10 mouse cellular contexts compared by ENCODE assay signal in the genomic region with DNA sequence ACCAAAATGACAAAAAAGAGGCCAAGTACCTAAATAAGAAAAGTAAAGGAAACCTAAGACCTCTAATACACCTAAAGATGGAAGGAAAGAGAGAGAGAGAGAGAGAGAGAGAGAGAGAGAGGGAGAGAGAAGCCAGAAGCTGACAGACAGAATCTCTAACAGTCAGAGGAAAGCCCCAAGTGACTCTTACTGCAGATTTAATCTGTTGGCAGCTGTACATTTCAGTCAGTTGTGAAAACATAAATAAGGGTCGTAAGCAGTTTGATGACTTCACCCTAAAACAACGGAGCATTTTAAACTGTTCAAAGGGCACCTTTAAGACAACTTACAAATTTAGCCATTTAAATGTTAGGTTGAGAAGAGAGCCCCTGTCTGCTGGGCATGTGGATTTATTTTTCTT. TPM values are rescaled to one million over a fixed set of nuclear protein-coding genes. Genes with fewer than 3 reads are reported as not detected.
DNase-seq lines count a peak whose midpoint lies in the region; ATAC-seq and TF ChIP-seq lines count a peak whose summit lies in the region.
"Had no signal": no experiment of that assay in that cellular context is flagged by ENCODE, and none has a peak within 500 bp of the region (broad histone marks: within the 10 kb centered on the region; RNA-seq: fewer than 3 reads in every experiment).

No protein-coding gene starts in this region.

- no peak overlapping the region for H3K4me3 ChIP-seq in lung, embryonic 16.5 days (ENCODE audit: low read length)
- no peak overlapping the region for H3K4me3 ChIP-seq in forebrain, embryonic 11.5 days (ENCODE audit: low read depth, low read length)
- no peak overlapping the region for H3K4me3 ChIP-seq in limb, embryonic 12.5 days (replicated peaks)
- H3K4me3 ChIP-seq in stomach, embryonic 15.5 days (replicated peaks): no peak overlapping the region
- H3K4me3 ChIP-seq in cerebellum, adult 2 months (replicated peaks; ENCODE audit: insufficient read depth, low read depth, low read length): no peak overlapping the region

- H3K4me2 ChIP-seq in lung, embryonic 16.5 days (ENCODE audit: low read depth, low read length): 0 out of 2 replicates have a peak overlapping the region, but pooled peaks have one; percentile 24
- H3K4me2 ChIP-seq in forebrain, embryonic 11.5 days (ENCODE audit: low read depth, low read length, severe bottlenecking): no peak overlapping the region
- no peak overlapping the region for H3K4me2 ChIP-seq in limb, embryonic 12.5 days
- H3K4me2 ChIP-seq in stomach, embryonic 15.5 days: no peak overlapping the region

- H3K27ac ChIP-seq in lung, embryonic 16.5 days (ENCODE audit: low read length): peak overlapping the region; percentile 95
- H3K27ac ChIP-seq in forebrain, embryonic 11.5 days (ENCODE audit: low read depth, low read length): peak overlapping the region; percentile 65
- H3K27ac ChIP-seq in limb, embryonic 12.5 days: peak overlapping the region; percentile 87
- peak overlapping the region; percentile 95 for H3K27ac ChIP-seq in stomach, embryonic 15.5 days
- H3K27ac ChIP-seq in cerebellum, adult 2 months (ENCODE audit: insufficient read depth, low read length): no peak overlapping the region

- TF ChIP-seq CTCF in cerebellum, adult 2 months (IDR thresholded peaks at IDR 0.05; ENCODE audit: borderline replicate concordance, insufficient read depth, low read depth, low read length): no peak

- no peaks in the 10 kb centered on the region for H3K27me3 ChIP-seq in lung, embryonic 16.5 days (ENCODE audit: control insufficient read depth, insufficient read depth, low read depth, low read length)
- no peaks in the 10 kb centered on the region for H3K27me3 ChIP-seq in forebrain, embryonic 11.5 days (ENCODE audit: control insufficient read depth, insufficient read depth, low read length)
- no peaks in the 10 kb centered on the region for H3K27me3 ChIP-seq in limb, embryonic 12.5 days
- no peaks in the 10 kb centered on the region for H3K27me3 ChIP-seq in stomach, embryonic 15.5 days (replicated peaks)
- no peaks in the 10 kb centered on the region for H3K27me3 ChIP-seq in cerebellum, adult 2 months (ENCODE audit: control insufficient read depth, insufficient read depth, low read length)

- no peak for ATAC-seq in lung, embryonic 16.5 days (ENCODE audit: low read depth)
- no peak for ATAC-seq in forebrain, embryonic 11.5 days (replicated peaks; ENCODE audit: low FRiP score)
- no peak for ATAC-seq in limb, embryonic 12.5 days (ENCODE audit: insufficient number of reproducible peaks, insufficient read depth, low FRiP score, low TSS enrichment, low read depth)
- ATAC-seq in stomach, embryonic 15.5 days (ENCODE audit: insufficient read depth, low FRiP score, low read depth): no peak
- ATAC-seq: activated CD4-positive, CD25-positive, alpha-beta regulatory T cell, adult 4 months had no signal

- H3K4me1 ChIP-seq in lung, embryonic 16.5 days (replicated peaks; ENCODE audit: control insufficient read depth, insufficient read depth, low read length): peaks cover 81% of the 10 kb centered on the region
- H3K4me1 ChIP-seq in forebrain, embryonic 11.5 days (replicated peaks; ENCODE audit: control insufficient read depth, insufficient read depth, low read length): peaks cover 13% of the 10 kb centered on the region; the same call in 1 of the 2 replicates
- peaks cover 60% of the 10 kb centered on the region for H3K4me1 ChIP-seq in limb, embryonic 12.5 days (replicated peaks)
- peaks cover 43% of the 10 kb centered on the region for H3K4me1 ChIP-seq in stomach, embryonic 15.5 days
- peaks cover 6% of the 10 kb centered on the region; the same call in 1 of the 2 replicates for H3K4me1 ChIP-seq in cerebellum, adult 2 months (ENCODE audit: control insufficient read depth, insufficient read depth, low read length)

- 36% methylated on average over 2 of the region's 2 CpGs for WGBS in lung, embryonic 16.5 days
- WGBS in forebrain, embryonic 11.5 days: 87% methylated on average over 2 of the region's 2 CpGs
- 37% methylated on average over 2 of the region's 2 CpGs for WGBS in limb, embryonic 12.5 days
- 39% methylated on average over 2 of the region's 2 CpGs for WGBS in stomach, embryonic 15.5 days
- WGBS in cerebellum, adult 2 months: 70% methylated on average over 2 of the region's 2 CpGs

- no peaks in the 10 kb centered on the region for H3K36me3 ChIP-seq in lung, embryonic 16.5 days (ENCODE audit: control insufficient read depth, insufficient read depth, low read length)
- H3K36me3 ChIP-seq in forebrain, embryonic 11.5 days (ENCODE audit: control insufficient read depth, insufficient read depth, low read length): no peaks in the 10 kb centered on the region
- H3K36me3 ChIP-seq in limb, embryonic 12.5 days: peaks cover 13% of the 10 kb centered on the region
- H3K36me3 ChIP-seq in stomach, embryonic 15.5 days: no peaks in the 10 kb centered on the region

- no peak for DNase-seq in lung, postnatal 36 days
- DNase-seq in forebrain, embryonic 11.5 days (ENCODE audit: low spot score): no peak
- no peak for DNase-seq in right cerebral cortex, postnatal 36 days (ENCODE audit: low spot score in 2 of 2)
- DNase-seq in frontal cortex, adult 2 months (ENCODE audit: extremely low spot score in 1 of 2, low spot score in 1 of 2): no peak
- no peak for DNase-seq in cerebellum, adult 2 months
- DNase-seq: thymus, postnatal 25 days had no signal

- no peak for TF ChIP-seq POLR2A in cerebellum, adult 2 months (IDR thresholded peaks at IDR 0.05; ENCODE audit: borderline replicate concordance, insufficient read depth, low read length)

- no peak overlapping the region for H3K9ac ChIP-seq in lung, embryonic 16.5 days (ENCODE audit: low read length)
- no peak overlapping the region for H3K9ac ChIP-seq in forebrain, embryonic 11.5 days (ENCODE audit: low read length)
- no peak overlapping the region for H3K9ac ChIP-seq in limb, embryonic 12.5 days (replicated peaks)
- no peak overlapping the region for H3K9ac ChIP-seq in stomach, embryonic 15.5 days

- H3K9me3 ChIP-seq in lung, embryonic 16.5 days (ENCODE audit: control insufficient read depth, low read length): no peaks in the 10 kb centered on the region
- no peaks in the 10 kb centered on the region for H3K9me3 ChIP-seq in forebrain, embryonic 11.5 days (ENCODE audit: control insufficient read depth, low read length)
- no peaks in the 10 kb centered on the region for H3K9me3 ChIP-seq in limb, embryonic 12.5 days
- H3K9me3 ChIP-seq in stomach, embryonic 15.5 days: no peaks in the 10 kb centered on the region

RNA-seq across cellular contexts. Expression of gene Gna12, which starts 39.8 kb away (rescaled TPM):
- polyA plus RNA-seq in lung, embryonic 16.5 days (2015; fragmentation: Nextera tagmentation; extraction: Ambion mirVana): 8.4 and 8.5 TPM in 2 replicates
- polyA plus RNA-seq in forebrain, embryonic 11.5 days (2014; fragmentation: Nextera tagmentation; extraction: Ambion mirVana): 49.7 and 58.9 TPM in 2 replicates
- polyA plus RNA-seq in limb, embryonic 12.5 days (2016; fragmentation: Nextera tagmentation; extraction: Ambion mirVana): 18.5 and 49.7 TPM in 2 replicates
- polyA plus RNA-seq in stomach, embryonic 15.5 days (2015; fragmentation: Nextera tagmentation; extraction: Ambion mirVana): 49.5 and 50.1 TPM in 2 replicates
- polyA plus RNA-seq in frontal cortex, adult 2 months (2012; rRNA removed): 78.0 TPM in 2 replicates
- polyA plus RNA-seq in cerebellum, adult 2 months (2012; rRNA removed): 104 and 123 TPM in 2 replicates
